Mouse (Mus musculus) neural tube, embryonic 10.5 days (tissue): ENCODE measurements around the gene Bhlhb9.
"Not testable (repeated sequence)": the region's sequence is repeated elsewhere in the genome, so short reads cannot be mapped to it uniquely, and the experiment has no call there.

Experiments
- DNase-seq: peaks from one replicate; pipeline ENCODE4 v3.0.0-alpha.2; 2017; ENCODE audit warnings: low spot score; ENCODE audit errors: extremely low spot score

The Bhlhb9 gene

DNA sequence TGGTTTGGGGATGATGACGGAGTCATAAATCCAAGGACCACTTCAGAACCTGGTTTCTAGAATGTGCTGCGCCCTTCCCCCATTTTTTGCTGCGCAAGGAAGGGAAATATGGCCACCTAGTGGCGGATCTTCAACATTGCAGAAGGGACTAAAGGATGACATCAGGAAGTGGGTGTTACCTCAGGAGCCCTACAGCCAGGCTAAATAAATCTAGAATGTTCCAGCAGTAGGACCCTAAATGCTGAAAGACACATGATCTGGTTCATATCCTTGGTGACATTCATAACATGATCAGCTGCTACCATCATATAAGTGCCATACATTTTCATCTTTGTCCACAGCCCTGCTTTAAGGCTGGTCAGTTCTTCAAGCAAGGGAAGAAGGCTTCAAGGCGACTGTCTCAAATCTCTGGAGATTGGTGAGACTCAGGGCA, at the start of gene Bhlhb9:
Gene Bhlhb9, plus strand, starts transcription at position 383 of the 433 bp plus-strand sequence.
- DNase-seq: peak; percentile 18

DNA sequence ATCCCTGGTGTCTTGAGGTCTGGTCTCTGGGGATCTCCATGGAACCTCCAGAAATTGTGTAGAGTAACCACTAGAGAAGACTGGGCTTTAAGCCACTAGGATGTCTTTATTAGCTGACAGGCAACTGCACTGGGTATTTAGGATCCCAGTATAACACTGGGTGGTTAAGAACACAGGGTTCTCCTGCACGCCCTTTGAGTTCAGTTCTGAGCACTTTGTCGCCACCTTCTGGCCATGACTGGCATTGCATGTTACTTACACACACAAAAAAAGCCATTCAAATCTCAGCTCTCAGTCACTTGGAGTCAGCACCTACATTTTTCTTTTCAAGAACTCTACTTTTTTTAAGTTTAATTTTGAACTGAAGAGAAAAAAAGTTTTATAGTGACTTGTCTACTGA, 44.6 kb upstream of the Bhlhb9 start:
- DNase-seq: peak; percentile 65

DNA sequence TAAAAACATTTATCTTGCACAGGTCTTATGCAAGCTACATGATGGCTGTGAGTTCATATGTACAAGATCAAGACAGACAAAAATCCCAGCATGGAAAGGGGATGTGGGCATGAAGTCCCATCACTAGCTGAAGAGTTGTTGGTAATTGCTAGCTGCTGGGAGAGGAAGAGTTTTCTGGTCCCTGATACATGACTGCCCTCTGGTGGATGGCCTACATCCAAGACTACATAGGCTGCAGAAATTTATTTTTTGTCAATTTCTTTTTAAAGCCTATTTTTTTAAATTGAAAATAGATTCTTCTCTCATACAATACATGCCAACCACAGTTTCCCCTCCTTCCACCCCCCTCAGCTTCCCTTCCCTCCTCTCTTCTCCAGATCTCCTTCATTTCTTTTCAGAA, 35.7 kb upstream of the Bhlhb9 start:
- no peak for DNase-seq

- no peak for DNase-seq
Observed at GRCm38 (mm10) chrX:135768043-135768548, 29.3 kb upstream of the Bhlhb9 start.

DNA sequence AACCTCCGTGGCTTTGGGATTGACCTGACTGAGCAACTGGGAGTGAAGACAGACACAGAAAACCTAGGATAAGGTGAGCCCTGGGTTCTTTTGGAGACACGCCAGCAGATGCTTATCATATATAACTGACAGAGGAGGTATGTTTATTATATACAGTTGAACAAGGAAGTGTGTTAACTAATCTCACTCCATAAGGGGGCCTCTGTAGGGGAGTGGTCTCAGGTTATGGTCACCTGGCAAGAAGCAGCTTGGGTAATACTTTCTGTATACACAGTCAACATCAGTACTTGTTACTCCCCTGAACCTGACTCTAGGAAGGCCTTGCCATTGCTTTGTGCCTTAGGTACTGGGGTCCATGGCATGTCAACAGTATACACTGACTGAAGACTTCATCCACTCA, 28.8 kb upstream of the Bhlhb9 start:
- no peak for DNase-seq

GRCm38 (mm10) chrX:135791536-135791935, 5.9 kb upstream of the Bhlhb9 start:
- DNase-seq: no peak

GRCm38 (mm10) chrX:135792326-135792725, 5.1 kb upstream of the Bhlhb9 start:
- DNase-seq: no peak

DNA sequence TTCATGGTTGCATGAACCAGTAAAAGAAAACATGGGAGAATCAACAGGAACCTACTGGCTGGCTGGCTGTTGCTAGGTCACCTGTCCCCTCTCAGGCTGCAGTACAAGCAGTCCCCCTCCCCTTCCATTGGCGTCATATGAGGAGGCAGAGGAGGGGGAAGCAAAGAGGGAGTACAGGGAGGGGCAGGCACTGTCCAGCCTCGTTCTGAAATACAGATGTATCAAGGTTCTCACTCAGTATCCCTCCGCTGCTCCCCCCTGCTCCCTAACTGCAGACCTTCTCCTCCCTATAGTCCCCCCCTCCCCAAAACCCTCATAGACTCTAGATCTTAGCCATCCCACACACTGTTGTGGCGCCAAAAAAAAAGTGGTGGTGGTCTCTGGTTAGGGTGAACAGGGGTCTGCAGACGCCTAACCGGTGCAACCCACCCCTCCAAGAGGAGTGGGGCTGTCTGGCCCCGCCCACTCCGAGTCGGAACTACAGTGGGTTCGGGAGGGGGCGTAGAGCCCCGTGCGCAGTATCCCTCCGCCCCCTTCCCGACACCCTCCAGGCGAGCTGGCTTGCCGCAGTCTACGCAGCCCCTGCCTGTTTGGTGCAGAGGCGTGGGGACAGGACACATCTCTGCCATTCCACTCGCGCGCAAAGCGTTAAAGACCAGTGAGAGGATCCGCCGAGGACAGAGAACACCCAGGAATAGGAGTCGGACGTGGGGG, 1.6 kb upstream of the Bhlhb9 start:
- peak; percentile 52 for DNase-seq

DNA sequence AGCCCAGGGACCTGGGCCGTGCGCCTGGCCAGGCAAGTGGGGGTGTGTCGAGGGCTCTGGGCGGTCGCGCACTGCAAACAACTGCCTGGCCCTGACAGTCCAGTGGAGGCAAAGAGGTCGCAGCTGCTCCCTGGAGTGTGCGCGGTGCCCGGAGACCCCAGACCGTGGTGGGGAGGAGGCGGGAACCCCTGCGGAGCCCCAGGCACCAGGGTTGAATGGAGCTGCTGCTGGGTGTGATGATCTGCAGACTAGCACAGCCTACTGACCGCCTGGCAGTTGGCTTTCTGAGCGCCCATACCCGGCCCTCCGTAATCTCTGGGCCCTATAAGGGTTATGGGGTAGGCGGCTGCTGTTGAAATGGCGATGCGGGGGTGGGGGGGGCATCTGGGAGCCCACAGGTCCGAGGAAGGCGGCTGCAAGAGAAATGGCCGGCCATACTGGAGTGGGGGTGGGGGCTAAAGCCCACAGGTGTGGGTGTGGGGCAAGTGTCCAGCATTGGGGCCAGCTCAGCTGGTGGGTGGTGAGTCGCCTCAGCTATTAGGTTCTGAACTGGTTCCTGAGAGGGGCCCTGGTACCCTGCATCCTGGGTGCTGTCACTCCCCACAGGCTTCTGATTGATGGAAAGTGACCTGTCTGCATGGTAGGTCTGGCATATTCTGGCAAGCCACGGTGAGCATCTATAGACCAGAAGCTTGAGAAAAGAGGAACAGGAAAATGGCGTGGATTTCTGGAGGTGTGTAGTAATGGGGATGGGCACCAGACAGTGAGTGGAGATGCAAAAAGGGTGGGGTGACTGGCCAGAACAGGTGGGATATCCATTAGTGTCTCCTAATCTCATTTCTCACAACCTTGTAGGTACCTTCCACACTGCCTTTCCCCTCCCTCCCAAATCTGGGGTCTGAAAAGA, 836 bp upstream of the Bhlhb9 start:
- peak; percentile 36 for DNase-seq

DNA sequence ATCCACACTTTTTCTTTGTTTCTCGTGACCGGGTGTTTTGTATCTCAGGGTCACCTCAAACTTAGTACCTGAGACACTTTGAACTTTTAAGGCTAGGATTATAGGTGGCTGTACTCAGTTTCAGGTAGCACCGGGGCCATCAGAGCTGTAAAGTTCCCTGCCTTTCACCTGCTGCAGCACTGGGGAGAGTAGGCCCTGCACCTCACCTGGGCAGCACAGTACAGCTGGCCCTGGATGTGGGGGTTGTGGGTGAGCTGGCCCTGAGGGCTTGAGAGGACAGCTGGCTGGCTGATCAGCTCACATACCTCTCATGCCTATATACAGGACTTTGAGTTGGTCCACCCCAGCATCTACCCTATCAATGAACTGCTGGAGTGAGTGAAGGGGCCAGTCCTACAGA, 6.8 kb downstream of the Bhlhb9 start:
- DNase-seq: no peak

- peak; percentile 25 for DNase-seq
Observed at GRCm38 (mm10) chrX:135805780-135806179, 8.4 kb downstream of the Bhlhb9 start.

DNA sequence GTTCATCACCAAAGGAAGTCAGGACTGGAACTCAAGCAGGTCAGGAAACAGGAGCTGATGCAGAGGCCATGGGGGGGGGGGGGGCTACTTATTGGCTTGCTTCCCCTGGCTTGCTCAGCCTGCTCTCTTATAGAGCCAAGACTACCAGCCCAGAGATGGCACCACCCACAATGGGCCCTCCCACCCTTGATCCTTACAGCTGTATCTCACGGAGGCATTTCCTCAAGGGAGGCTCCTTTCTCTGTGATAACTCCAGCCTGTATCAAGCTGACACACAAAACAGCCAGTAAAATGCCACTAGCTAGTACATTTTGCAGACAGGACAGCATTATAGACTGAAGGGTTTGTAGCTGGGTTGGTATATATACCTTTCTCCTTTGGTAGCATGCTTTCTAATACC, 38.5 kb downstream of the Bhlhb9 start:
- DNase-seq: not testable (repeated sequence)

DNA sequence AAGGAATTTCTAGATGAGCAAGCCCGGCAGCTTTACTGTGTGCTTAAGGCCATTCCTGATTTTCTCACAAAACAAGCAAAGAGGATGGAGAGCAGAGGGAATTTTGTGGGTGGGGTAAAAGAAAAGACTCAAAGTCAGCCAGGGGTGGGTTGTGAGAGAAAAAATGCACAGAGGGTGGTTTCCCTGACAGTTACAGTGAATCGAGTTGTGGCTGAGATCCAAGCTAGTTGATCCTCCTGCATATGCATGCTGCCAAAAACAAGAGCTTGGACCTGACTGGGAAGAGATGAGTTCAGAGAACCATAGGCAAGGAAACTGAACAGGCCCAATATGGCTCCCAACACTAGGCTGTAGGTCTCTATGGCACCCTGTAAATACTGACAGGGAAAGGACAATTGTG, 40.5 kb downstream of the Bhlhb9 start:
- DNase-seq: no peak

GRCm38 (mm10) chrX:135838521-135839360, 41.3 kb downstream of the Bhlhb9 start, which contains the start of gene Gprasp2:
Gprasp2 (plus strand) TSS chrX:135839034.
- DNase-seq: peak; percentile 38

DNA sequence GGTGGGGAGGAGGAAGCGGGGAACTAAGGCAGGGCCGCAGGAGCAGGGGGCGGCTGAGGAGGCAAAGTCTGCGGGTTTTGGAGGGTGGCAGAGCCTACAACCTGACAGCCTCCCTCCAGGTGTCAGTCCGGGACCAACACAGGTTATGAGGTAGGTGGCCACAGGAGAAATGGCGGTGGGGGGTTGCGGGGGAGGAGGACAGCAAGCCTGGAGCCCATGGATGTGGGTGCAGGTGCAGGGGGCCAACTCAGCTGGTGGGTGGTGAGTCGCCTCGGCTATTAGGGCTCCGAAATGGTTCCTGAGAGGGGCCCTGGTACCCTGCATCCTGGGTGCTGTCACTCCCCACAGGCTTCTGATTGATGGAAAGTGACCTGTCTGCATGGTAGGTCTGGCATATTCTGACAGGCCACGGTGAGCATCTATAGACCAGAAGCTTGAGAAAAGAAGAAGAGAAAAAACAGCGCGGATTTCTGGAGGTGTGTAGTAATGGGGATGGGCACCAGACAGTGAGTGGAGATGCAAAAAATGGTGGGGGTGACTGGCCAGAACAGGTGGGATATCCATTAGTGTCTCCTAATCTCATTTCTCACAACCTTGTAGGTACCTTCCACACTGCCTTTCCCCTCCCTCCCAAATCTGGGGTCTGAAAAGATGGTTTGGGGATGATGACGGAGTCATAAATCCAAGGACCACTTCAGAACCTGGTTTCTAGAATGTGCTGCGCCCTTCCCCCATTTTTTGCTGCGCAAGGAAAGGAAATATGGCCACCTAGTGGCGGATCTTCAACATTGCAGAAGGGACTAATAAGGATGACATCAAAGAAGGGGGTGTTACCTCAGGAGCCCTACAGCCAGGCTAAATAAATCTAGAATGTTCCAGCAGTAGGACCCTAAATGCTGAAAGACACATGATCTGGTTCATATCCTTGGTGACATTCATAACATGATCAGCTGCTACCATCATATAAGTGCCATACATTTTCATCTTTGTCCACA, 42.3 kb downstream of the Bhlhb9 start:
- peak; percentile 14 for DNase-seq

GRCm38 (mm10) chrX:135866806-135867205, 69.4 kb downstream of the Bhlhb9 start:
- DNase-seq: not testable (repeated sequence)

- no peak for DNase-seq
Observed at GRCm38 (mm10) chrX:135876679-135877078, 79.3 kb downstream of the Bhlhb9 start.

DNA sequence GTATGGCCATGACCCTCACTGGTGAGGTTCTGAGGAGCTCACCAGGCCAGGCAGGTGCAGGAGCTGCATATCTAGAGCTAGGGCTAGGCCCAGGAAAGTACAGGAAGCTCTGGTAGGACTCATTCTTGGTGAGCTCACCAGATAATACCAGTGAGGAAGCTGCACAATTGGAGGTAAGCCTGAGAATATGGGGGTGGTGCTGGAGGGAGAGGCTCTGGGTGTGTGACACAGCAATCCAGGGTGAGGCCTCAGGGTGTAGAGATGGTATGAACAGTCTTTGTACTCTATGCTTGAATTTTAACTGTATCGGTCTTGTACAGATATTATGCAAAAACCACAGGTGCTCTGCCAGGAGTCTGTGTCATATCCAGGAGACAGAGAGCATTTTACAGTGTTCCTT, 82.2 kb downstream of the Bhlhb9 start:
- no peak for DNase-seq

DNA sequence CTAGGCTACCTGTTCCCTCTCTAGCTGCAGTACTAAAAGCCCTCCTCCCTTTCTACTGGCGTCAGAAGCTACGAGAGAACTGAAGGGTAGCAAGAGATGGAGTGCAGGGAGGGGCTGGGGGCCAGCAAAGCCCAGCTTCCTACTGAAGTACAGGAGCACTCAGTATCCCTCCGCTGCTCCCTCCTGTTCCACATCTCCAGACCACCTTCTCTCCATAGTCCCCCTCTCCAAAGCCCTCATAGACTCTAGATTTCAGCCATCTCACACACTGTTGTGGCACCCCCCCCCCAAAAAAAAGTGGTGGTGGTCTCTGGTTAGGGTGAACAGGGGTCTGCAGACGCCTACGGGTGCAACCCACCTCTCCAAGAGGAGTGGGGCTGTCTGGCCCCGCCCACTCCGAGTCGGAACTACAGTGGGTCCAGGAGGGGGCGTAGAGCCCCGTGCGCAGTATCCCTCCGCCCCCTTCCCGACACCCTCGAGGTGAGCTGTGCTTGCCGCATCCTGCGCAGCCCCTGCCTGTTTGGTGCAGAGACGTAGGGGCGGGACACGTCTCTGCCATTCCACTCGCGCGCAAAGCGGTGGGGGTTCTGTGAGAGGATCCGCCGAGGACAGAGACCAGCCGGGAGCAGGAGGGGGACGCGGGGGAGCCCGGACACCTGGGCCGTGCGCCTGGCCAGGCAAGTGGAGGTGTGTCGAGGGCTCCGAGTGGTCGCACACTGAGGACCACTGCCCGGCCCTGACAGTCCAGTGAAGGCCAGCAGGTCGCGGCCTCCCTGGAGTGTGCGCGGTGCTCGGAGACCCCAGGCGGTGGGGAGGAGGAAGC, 88.2 kb downstream of the Bhlhb9 start:
- DNase-seq: peak; percentile 75
